Mouse (Mus musculus): ENCODE data around the gene Bag3.

Gene Bag3

DNA sequence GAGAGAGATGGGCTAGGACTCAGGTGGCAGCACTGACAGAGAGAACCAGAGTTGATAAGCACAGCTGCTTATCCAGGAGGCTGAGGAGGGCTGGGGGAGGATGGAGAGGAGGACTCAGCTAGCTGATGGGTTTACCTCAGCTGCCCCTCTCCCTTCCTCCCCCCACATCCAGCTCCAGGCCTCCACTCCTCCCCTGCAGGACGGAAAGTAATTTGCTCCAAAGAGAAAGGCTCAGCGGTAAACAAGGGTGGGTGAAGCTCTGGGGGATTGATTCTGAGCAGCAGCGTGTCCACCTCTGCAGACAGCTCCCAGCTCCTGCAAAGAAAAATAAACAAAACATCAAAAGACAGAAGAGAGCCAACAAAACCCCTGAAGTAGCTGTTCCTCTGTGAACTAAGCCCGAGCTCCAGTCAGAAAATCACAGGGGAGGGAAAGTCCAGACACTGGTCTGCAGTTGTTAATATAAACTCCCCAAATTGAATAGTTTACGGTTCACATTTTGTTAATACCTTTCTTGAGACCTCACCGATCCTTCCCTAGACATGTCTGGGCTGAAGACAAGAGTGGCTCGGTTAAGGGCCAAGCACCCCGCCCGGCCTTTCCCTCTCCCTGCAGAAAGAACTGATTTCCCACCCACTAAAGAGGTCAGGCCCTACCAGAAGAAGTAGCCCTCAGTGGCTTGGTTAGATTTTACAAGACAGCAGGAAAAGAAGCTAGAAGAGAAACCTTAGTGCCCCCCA, 68.1 kb downstream of the Bag3 start:
- TF ChIP-seq NANOG (IDR thresholded peaks at IDR 0.05; ENCODE audit: borderline replicate concordance, low read length) (no peak), POU5F1 (IDR thresholded peaks at IDR 0.05; ENCODE audit: borderline replicate concordance, low read length) (no peak), CTCF (conservative IDR thresholded peaks at IDR 0.05; ENCODE audit: low read length) (no peak)
- Histone ChIP-seq H3K27me3 (ENCODE audit: insufficient read depth, low read length) (0 out of 2 replicates have a peak, but pooled peaks cover 3% of the 10 kb centered on the region), H3K9me3 (ENCODE audit: low read length) (no peaks in the 10 kb centered on the region), H3K36me3 (ENCODE audit: insufficient read depth, low read length) (no peaks in the 10 kb centered on the region), H3K4me1 (replicated peaks; ENCODE audit: low read depth, low read length) (peaks cover 34% of the 10 kb centered on the region), H3K4me3 (replicated peaks; ENCODE audit: low read length) (0 out of 2 replicates have a peak overlapping the region, but pooled peaks have one; percentile 8)

DNA sequence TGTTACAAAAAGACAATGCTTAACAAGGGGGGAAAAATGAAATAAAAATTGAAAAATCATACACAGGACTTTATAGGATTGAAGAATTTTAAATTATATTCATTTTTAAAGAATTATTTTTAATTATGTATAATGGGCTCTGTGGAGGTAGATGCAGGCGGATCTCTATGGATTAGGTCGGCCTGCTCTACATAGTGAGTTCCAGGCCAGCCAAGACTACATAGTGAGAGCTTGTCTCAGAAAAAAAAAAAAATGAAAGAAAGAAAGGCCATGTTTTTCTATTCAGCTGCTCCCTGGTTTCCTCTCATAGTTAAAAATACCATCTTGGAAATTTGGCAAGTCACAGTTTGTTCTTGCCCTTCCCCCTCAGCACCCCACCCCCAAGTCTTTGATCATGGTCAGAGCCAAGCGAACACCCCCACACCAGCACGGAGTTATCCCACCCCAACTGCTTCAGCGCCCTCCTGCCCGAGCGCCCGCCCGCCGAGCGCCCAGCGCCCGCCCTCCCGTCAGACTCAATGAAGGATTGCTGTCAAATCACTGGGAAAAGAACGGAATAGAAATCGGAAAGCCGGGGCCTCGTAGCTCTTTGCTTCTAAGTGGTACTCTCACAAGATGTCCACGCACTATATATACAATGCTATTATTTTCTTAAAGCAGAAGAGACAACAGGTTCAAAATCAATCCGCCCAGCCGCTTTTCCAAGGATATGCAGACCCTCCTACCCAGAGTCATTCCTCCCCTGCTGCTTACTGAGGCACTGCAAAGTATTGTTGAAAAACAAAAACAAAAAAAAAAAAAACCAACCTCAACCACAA, 68.9 kb downstream of the Bag3 start:
- Histone ChIP-seq H3K9me3 (ENCODE audit: low read length) (no peaks in the 10 kb centered on the region), H3K4me1 (replicated peaks; ENCODE audit: low read depth, low read length) (peaks cover 34% of the 10 kb centered on the region), H3K36me3 (ENCODE audit: insufficient read depth, low read length) (no peaks in the 10 kb centered on the region)

GRCm38 (mm10) chr7:128592936-128593241, 69.5 kb downstream of the Bag3 start:
- TF ChIP-seq NANOG (IDR thresholded peaks at IDR 0.05; ENCODE audit: borderline replicate concordance, low read length) (no peak), POU5F1 (IDR thresholded peaks at IDR 0.05; ENCODE audit: borderline replicate concordance, low read length) (no peak), CTCF (conservative IDR thresholded peaks at IDR 0.05; ENCODE audit: low read length) (no peak)
- no peaks in the 10 kb centered on the region for H3K9me3 ChIP-seq (ENCODE audit: low read length)
- H3K4me3 ChIP-seq (replicated peaks; ENCODE audit: low read length), result no peak overlapping the region
- peaks cover 28% of the 10 kb centered on the region for H3K4me1 ChIP-seq (replicated peaks; ENCODE audit: low read depth, low read length)
- H3K36me3 ChIP-seq (ENCODE audit: insufficient read depth, low read length), result no peaks in the 10 kb centered on the region
- 0 out of 2 replicates have a peak, but pooled peaks cover 3% of the 10 kb centered on the region for H3K27me3 ChIP-seq (ENCODE audit: insufficient read depth, low read length)

More for the DNA sequence above, 68.9 kb downstream of the Bag3 start:
- H3K4me3 ChIP-seq (replicated peaks; ENCODE audit: low read length), result no peak overlapping the region
- TF ChIP-seq CTCF (conservative IDR thresholded peaks at IDR 0.05; ENCODE audit: low read length) (no peak), NANOG (IDR thresholded peaks at IDR 0.05; ENCODE audit: borderline replicate concordance, low read length) (no peak), POU5F1 (IDR thresholded peaks at IDR 0.05; ENCODE audit: borderline replicate concordance, low read length) (no peak)
- 0 out of 2 replicates have a peak, but pooled peaks cover 3% of the 10 kb centered on the region for H3K27me3 ChIP-seq (ENCODE audit: insufficient read depth, low read length)

- H3K4me3 ChIP-seq (replicated peaks; ENCODE audit: low read length), result no peak overlapping the region
- no peak for TF ChIP-seq NANOG (IDR thresholded peaks at IDR 0.05; ENCODE audit: borderline replicate concordance, low read length)
- no peak for TF ChIP-seq CTCF (conservative IDR thresholded peaks at IDR 0.05; ENCODE audit: low read length)
- TF ChIP-seq POU5F1 (IDR thresholded peaks at IDR 0.05; ENCODE audit: borderline replicate concordance, low read length), result no peak
- peaks cover 6% of the 10 kb centered on the region; the same call in 1 of the 2 replicates for H3K27me3 ChIP-seq (ENCODE audit: insufficient read depth, low read length)
- H3K9me3 ChIP-seq (ENCODE audit: low read length), result no peaks in the 10 kb centered on the region
- no peaks in the 10 kb centered on the region for H3K36me3 ChIP-seq (ENCODE audit: insufficient read depth, low read length)
- peaks cover 17% of the 10 kb centered on the region for H3K4me1 ChIP-seq (replicated peaks; ENCODE audit: low read depth, low read length)
Observed at GRCm38 (mm10) chr7:128596274-128596673, 72.9 kb downstream of the Bag3 start.
